Mouse (Mus musculus): Measurements from ENCODE around the gene Ankle1.

GRCm38 (mm10) chr8:71441404-71441803 lies 35.6 kb downstream of the Ankle1 start:
- no peak for TF ChIP-seq POLR2A (IDR thresholded peaks at IDR 0.05; ENCODE audit: insufficient read depth, low read depth, low read length)
- peak; percentile 91 for TF ChIP-seq CTCF (IDR thresholded peaks at IDR 0.05)
- no peak for TF ChIP-seq EP300 (IDR thresholded peaks at IDR 0.05; ENCODE audit: insufficient read depth, low read depth, low read length)
